Mouse (Mus musculus) large intestine, adult 2 months (tissue): ENCODE measurements around the gene Larp4b. TPM values are rescaled to one million over a fixed set of nuclear protein-coding genes. Genes with fewer than 3 reads are reported as not detected.

Source experiments
- DNase-seq: peaks from one replicate; pipeline ENCODE4 v3.0.0-alpha.2; 2012; ENCODE audit warnings: low read depth, low spot score
- WGBS: fragments of 180-500 bp; shearing (Covaris S2); methylation state at CpG from one replicate; pipeline ENCODE4 v1.1.7; 2018; 5-methylcytosine and 5-hydroxymethylcytosine counted together
- polyA plus RNA-seq: library from polyadenylated mRNA; depleted of rRNA; stranded (reverse); fragments of >200 nt; gene quantifications from 2 replicates; pipeline ENCODE4 v1.2.3, GENCODE M21; 2012; rRNA removed

The Larp4b gene
- polyA plus RNA-seq, 1 experiment, result 18.9 TPM

GRCm38 (mm10) chr13:9198728-9199464 lies 105.2 kb downstream of the Larp4b start:
- no peak for DNase-seq
- 33% methylated on average over 19 of the region's 19 CpGs for WGBS

- no peak for DNase-seq
- WGBS, result 28% methylated on average over 2 of the region's 2 CpGs
These were observed 105.8 kb downstream of the Larp4b start for GRCm38 (mm10) chr13:9199465-9199844.

- no peak for DNase-seq
- WGBS, result 69% methylated on average over 9 of the region's 9 CpGs
These were observed 129.2 kb downstream of the Larp4b start for GRCm38 (mm10) chr13:9222761-9223405.

Other genes with a start within 250 kb of the Larp4b start
- 4.1 and 7.4 TPM in 2 replicates for gene Wdr37, start 222.0 kb upstream of the Larp4b start, polyA plus RNA-seq
- gene Idi1, start 208.4 kb upstream of the Larp4b start, polyA plus RNA-seq, result 21.5 and 26.2 TPM in 2 replicates
- not detected in 2 replicates for gene Gm9745, start 145.7 kb upstream of the Larp4b start, polyA plus RNA-seq
- gene Idi2, start 141.0 kb upstream of the Larp4b start, polyA plus RNA-seq, result not detected in 2 replicates
- gene Gtpbp4, start 97.8 kb upstream of the Larp4b start, polyA plus RNA-seq, result 6.2 and 7.8 TPM in 2 replicates
- gene Dip2c, start 182.6 kb downstream of the Larp4b start, polyA plus RNA-seq, result 3.1 and 5.4 TPM in 2 replicates